Mouse (Mus musculus): ENCODE results near the gene Castor2.

- no peak for TF ChIP-seq CTCF (IDR thresholded peaks at IDR 0.05; ENCODE audit: control insufficient read depth, insufficient read depth, low read length)
- TF ChIP-seq POLR2A (IDR thresholded peaks at IDR 0.05; ENCODE audit: borderline replicate concordance, control insufficient read depth, low read depth, low read length): no peak
These were observed 791 bp downstream of the Castor2 start for GRCm38 (mm10) chr5:134100232-134100771.

All from bone marrow, adult 2 months (tissue).